Mouse (Mus musculus) cerebellum, adult 2 months (tissue): ENCODE measurements around the gene Tle3. TPM values are rescaled to one million over a fixed set of nuclear protein-coding genes. Genes with fewer than 3 reads are reported as not detected.
A peak's percentile ranks its signal among the peaks of the same experiment; 100 is the strongest.

Source experiments
- DNase-seq, 2 experiments: peaks; one replicate each; pipeline ENCODE4 v3.0.0; 2021
- H3K27ac ChIP-seq: fragments of 200-500 bp; 2 replicates; pipeline ENCODE4 v1.5.1; 2012; ENCODE audit warnings: low read length, control low read depth, inconsistent platforms; ENCODE audit not compliant: insufficient read depth
- H3K27me3 ChIP-seq: fragments of 200-500 bp; 2 replicates; pipeline ENCODE4 v1.6.1; 2012; ENCODE audit warnings: inconsistent platforms, mild to moderate bottlenecking, low read length, moderate library complexity; ENCODE audit not compliant: control insufficient read depth, insufficient read depth
- H3K4me1 ChIP-seq: fragments of 200-500 bp; 2 replicates; pipeline ENCODE4 v1.6.1; 2011; ENCODE audit warnings: low read length; ENCODE audit not compliant: control insufficient read depth, insufficient read depth
- H3K4me3 ChIP-seq: fragments of 200-500 bp; replicated peaks from 2 replicates; pipeline ENCODE3; 2011; ENCODE audit warnings: mild to moderate bottlenecking, low read depth, low read length, control low read depth; ENCODE audit not compliant: insufficient read depth
- CTCF ChIP-seq: fragments of 200-500 bp; IDR thresholded peaks from 2 replicates; pipeline ENCODE4 v1.5.1; 2011; ENCODE audit warnings: low read depth, mild to moderate bottlenecking, control low read depth, low read length, moderate library complexity, borderline replicate concordance; ENCODE audit not compliant: insufficient read depth
- POLR2A ChIP-seq: fragments of 200-500 bp; IDR thresholded peaks from 2 replicates; pipeline ENCODE4 v1.6.1; 2011; ENCODE audit warnings: low read length, control low read depth, borderline replicate concordance; ENCODE audit not compliant: insufficient read depth
- WGBS: fragments of 180-500 bp; shearing (Covaris S2); methylation state at CpG from one replicate; pipeline ENCODE4 v1.1.7; 2018; 5-methylcytosine and 5-hydroxymethylcytosine counted together
- polyA plus RNA-seq: library from polyadenylated mRNA; depleted of rRNA; stranded (reverse); fragments of >200 nt; gene quantifications from 2 replicates; pipeline ENCODE4 v1.2.3, GENCODE M21; 2012

Tle3 gene
- polyA plus RNA-seq, 1 experiment = 50.6 TPM

DNA sequence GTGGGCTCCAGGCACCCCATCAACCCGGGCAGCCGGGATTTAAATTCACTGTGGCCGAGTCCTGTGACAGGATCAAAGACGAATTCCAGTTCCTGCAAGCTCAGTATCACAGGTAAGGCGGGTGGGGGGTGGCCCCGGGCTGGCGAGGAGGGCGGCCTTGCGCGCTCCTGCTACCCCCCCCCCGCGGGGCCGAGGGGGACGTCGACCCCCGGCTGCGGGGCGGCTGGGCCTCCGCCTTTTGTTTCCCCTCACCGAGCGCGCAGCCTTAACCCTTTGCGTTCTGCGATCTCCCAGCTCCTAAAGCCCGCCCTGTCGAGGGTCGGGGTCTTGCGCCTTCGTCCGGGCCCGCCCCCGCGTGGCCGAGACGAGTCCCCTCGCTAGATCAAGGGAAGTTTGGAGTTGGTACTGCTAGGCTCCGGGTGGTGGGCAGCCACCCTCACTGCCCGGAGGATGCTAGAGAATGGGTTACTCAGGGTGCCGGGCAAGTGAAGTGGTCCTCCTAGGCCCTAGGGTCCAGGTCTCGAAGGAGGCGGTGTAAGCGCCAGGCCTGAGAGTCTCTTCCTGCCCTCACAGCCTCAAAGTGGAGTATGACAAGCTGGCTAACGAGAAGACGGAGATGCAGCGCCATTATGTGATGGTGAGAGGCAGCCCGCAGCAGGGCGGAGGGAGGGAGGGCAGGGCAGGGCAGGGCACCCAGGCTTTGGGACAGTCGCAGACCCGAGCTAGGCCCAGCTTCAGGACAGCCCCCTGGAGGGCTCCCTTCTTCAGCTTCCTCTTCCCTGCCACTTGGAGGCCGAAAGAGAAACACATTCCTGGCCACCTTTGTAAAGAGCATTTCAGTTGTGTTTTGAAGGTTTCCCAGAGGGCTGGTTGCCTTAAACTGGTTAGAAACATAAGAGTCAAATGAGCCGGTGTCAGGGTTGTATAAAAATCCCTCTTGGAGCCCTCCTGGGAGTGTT is 2.1 kb downstream of the Tle3 start:
- WGBS = 1% methylated on average over 51 of the region's 51 CpGs
- Histone ChIP-seq H3K4me1 (peaks cover 19% of the 10 kb centered on the region), H3K4me3 (peak overlapping the region; percentile 96), H3K27me3 (no peaks in the 10 kb centered on the region), H3K27ac (peak overlapping the region; percentile 22)
- peak; percentile 54 to 60 for DNase-seq
- TF ChIP-seq CTCF = no peak
- TF ChIP-seq POLR2A = no peak

DNA sequence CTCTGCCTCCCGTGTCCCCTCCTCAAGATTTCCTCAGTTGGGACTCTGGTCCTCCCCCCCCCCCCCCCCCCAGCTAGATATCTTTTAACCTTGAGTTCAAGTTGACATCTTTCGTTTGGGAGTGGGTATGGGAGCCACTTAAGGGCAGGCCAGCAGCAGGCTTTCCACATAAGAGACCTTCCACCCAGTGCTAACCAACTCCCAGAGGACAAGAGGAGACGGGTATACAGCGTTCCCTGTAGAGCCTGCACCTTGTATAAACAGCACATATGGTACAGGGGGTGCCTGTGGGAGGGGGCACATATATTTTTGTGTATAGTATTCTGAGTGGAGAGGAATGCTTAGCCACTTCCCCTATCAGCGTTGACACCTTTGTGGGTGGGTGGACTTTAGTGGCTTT is 2.8 kb downstream of the Tle3 start:
- H3K4me1 ChIP-seq = peaks cover 22% of the 10 kb centered on the region
- DNase-seq = no peak
- H3K27ac ChIP-seq = no peak overlapping the region
- H3K4me3 ChIP-seq = peak overlapping the region; percentile 14
- 54% methylated on average over 5 of the region's 5 CpGs for WGBS
- H3K27me3 ChIP-seq = no peaks in the 10 kb centered on the region
- TF ChIP-seq POLR2A (no peak), CTCF (no peak)

DNA sequence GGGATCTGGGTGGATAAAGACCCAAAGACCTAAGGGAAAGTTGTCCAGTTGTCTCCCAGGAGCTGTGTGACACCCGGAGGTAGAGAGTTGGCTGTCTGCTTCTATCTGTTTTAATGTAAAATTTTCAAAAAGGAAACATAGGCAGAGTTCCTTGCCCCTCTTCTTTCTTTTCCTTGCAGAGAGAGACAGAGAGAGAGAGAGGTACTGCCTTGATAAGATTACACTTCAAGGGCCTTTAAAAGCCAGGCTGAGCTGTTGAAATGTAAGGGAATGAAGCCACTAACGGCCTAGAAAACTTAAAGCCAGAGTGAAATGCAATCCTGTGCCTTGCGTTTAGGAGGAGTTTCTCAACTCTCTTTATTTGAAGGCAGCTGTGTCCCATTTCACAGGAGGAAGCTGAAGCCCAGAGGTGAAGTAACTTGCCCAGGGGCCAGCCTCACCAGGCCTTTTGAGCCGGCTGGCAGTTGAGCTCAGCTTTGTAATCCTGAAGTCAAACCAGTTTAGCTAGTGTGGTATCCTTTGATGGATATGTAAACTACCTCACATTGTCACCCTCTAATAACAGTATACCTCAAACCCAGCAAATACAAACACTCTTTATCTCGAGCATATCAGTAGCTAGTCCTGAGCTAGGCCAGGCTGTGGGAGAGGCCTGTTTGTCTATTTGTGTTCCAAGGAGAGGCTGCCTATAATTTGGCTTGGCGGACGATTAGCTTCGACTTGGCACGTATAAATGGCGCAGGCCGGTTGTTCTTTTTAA is 3.8 kb downstream of the Tle3 start:
- TF ChIP-seq POLR2A (no peak), CTCF (no peak)
- H3K27ac ChIP-seq = no peak overlapping the region
- no peak for DNase-seq
- 43% methylated on average over 11 of the region's 11 CpGs for WGBS
- peaks cover 32% of the 10 kb centered on the region for H3K4me1 ChIP-seq
- no peak overlapping the region for H3K4me3 ChIP-seq
- H3K27me3 ChIP-seq = no peaks in the 10 kb centered on the region

DNA sequence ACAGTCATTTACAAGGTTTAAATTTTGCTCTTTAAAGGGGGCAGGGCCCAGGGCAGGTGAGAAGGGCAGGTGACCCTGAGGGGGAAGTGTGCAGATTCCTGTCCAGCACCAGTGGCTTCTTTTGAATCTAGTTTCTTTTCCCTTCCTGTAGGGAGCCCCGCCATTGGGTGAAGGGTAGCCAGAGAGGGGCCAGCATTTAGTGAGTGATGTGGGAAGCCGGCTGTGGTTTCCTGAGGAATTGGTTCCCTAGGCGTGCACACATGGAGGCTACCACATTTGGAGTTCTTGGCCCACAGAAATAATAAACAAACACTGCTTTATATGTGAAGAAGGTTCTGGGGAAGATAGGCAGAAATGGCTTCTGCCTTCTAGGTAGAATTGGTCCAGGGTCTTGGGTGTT is 4.5 kb downstream of the Tle3 start:
- no peak for DNase-seq
- peaks cover 38% of the 10 kb centered on the region for H3K4me1 ChIP-seq
- no peak overlapping the region for H3K27ac ChIP-seq
- no peaks in the 10 kb centered on the region for H3K27me3 ChIP-seq
- 72% methylated on average over 3 of the region's 3 CpGs for WGBS
- TF ChIP-seq CTCF (no peak), POLR2A (no peak)
- H3K4me3 ChIP-seq = peak overlapping the region; percentile 2

DNA sequence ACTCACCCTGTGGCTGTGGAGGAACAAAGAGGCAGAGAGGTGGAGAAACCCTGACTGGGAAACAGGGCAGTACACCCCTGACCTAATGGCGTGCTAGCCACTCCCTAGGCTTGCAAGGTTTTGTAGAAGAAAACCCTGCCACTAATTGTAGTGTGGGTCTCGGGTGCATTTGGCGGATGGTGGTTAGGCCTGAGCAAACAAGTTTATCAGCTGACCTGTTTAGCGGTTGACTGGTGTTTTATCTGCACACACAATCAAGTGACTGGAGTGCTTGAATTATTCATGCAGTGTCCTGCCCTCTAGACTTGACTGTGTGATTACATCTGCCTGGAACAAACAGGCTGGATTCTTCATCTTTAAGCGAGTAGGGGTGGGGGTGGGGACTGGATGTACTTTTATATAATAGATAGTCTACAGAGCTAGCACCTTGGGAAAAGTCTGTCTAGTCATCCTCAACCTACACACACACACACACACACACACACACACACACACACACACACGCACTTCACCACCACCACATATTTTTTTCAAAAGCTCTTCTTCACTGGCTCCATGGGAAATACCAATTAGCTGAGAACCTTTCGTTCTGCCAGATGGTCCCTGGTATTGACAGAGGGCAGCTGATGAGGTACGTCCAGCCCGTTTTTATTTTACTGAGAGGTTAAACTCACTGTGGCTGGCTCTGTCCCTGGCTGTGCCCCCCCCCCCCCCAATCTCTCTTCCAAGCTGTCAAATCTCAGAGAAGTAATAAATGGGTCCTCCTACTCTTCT is 5.7 kb downstream of the Tle3 start:
- H3K27ac ChIP-seq = no peak overlapping the region
- TF ChIP-seq CTCF = no peak
- TF ChIP-seq POLR2A = no peak
- WGBS = 51% methylated on average over 9 of the region's 9 CpGs
- DNase-seq = no peak
- peaks cover 42% of the 10 kb centered on the region for H3K4me1 ChIP-seq
- no peak overlapping the region for H3K4me3 ChIP-seq
- H3K27me3 ChIP-seq = no peaks in the 10 kb centered on the region

DNA sequence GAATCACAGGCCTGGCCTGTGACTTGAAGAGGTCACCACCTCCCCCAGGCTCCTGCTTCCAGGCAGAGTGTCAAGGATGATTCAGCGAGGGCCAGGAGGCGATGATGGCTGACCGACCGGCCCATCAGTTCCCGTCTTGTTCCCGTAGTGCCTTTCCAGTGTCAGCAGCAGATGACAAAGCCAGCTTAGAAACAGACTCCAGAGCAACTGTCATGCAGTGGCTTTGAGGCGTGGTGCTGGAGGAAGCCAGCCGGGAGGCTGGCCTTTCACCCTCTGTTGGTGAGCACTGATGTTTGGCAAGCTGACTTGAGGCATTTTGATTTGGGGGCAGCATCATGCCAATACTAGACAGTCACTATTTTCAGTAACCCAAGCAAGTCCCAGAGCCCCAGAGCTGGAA is 6.3 kb downstream of the Tle3 start:
- DNase-seq = peak; percentile 41 to 57
- TF ChIP-seq POLR2A = no peak
- no peak for TF ChIP-seq CTCF
- H3K27me3 ChIP-seq = no peaks in the 10 kb centered on the region
- no peak overlapping the region for H3K27ac ChIP-seq
- 26% methylated on average over 8 of the region's 8 CpGs for WGBS
- H3K4me3 ChIP-seq = no peak overlapping the region
- H3K4me1 ChIP-seq = peaks cover 42% of the 10 kb centered on the region

DNA sequence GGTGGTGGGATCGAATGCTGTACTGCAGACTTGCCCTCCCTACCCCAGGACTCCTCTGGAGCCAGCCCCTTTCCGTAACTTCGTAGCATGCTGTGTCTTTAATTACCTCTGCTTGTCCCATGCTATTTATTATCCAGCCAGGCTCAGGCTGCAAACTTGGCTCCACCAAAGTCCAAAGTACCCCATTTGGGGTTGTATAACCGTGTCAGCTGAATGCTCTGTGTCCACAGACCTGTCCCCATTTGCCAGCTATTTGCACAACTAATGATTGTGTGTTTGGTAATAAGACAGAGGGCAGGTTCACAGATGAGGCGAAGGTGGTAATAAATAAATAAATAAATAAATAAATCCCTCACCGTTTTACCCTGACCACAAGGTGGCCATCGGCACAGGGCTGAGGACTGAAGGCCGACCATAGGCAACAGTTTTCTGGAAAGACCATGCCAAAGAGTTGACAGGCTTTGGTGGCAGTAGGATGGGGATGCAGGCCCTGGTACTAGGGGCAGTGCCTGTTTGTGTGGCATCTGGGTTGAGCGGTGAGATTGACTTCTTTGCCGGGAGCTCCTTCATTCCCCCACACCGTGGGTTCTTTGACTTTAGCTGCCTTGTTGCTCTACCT is 7.0 kb downstream of the Tle3 start:
- no peak overlapping the region for H3K4me3 ChIP-seq
- TF ChIP-seq POLR2A (no peak), CTCF (no peak)
- H3K4me1 ChIP-seq = peaks cover 46% of the 10 kb centered on the region
- 75% methylated on average over 11 of the region's 11 CpGs for WGBS
- no peaks in the 10 kb centered on the region for H3K27me3 ChIP-seq
- no peak for DNase-seq
- H3K27ac ChIP-seq = no peak overlapping the region
